7 mouse cellular contexts compared by ENCODE assay signal in genomic region chr5:115278785-115279184, GRCm38 (mm10).
"Had no signal": no experiment of that assay in that cellular context is flagged by ENCODE, and none has a peak within 500 bp of the region (broad histone marks: within the 10 kb centered on the region; RNA-seq: fewer than 3 reads in every experiment).

No protein-coding gene starts in this region.

- H3K27ac ChIP-seq: hindbrain, embryonic 14.5 days; hindbrain, postnatal 0 days; limb, embryonic 13.5 days; limb, embryonic 15.5 days had no signal

- H3K9me3 ChIP-seq: heart, embryonic 13.5 days; heart, embryonic 15.5 days; kidney, embryonic 15.5 days; limb, embryonic 13.5 days; limb, embryonic 15.5 days had no signal

- H3K27me3 ChIP-seq: heart, embryonic 13.5 days; heart, embryonic 15.5 days; kidney, embryonic 15.5 days; limb, embryonic 13.5 days; limb, embryonic 15.5 days had no signal
